Mouse (Mus musculus): ENCODE results near the gene Ank2. TPM values are rescaled to one million over a fixed set of nuclear protein-coding genes. Genes with fewer than 3 reads are reported as not detected.
A peak's percentile ranks its signal among the peaks of the same experiment; 100 is the strongest.

Gene Ank2
- polyA plus RNA-seq, 1 experiment from 2014 or later: 32.2 TPM

- no peaks in the 10 kb centered on the region for H3K27me3 ChIP-seq (replicated peaks; ENCODE audit: low read depth, poor library complexity, severe bottlenecking)
- 78% methylated on average over 1 of the region's 1 CpGs for WGBS
- no peak overlapping the region for H3K27ac ChIP-seq (replicated peaks)
- H3K4me1 ChIP-seq: peaks cover 8% of the 10 kb centered on the region
- H3K9me3 ChIP-seq: no peaks in the 10 kb centered on the region
- 0 out of 2 replicates have a peak, but pooled peaks cover 6% of the 10 kb centered on the region for H3K36me3 ChIP-seq (replicated peaks)
- no peak for DNase-seq (ENCODE audit: low spot score)
- H3K4me3 ChIP-seq: no peak overlapping the region
These were observed 479.0 kb downstream of the Ank2 start for GRCm38 (mm10) chr3:127020167-127020566.

- WGBS: 84% methylated on average over 3 of the region's 3 CpGs
- Histone ChIP-seq H3K27me3 (replicated peaks; ENCODE audit: low read depth, poor library complexity, severe bottlenecking) (no peaks in the 10 kb centered on the region), H3K27ac (replicated peaks) (no peak overlapping the region; the same call in 1 of the 2 replicates), H3K36me3 (replicated peaks) (0 out of 2 replicates have a peak, but pooled peaks cover 6% of the 10 kb centered on the region), H3K9me3 (no peaks in the 10 kb centered on the region), H3K4me1 (peaks cover 8% of the 10 kb centered on the region), H3K4me3 (no peak overlapping the region)
- no peak for DNase-seq (ENCODE audit: low spot score)
These were observed 479.4 kb downstream of the Ank2 start for GRCm38 (mm10) chr3:127019728-127020127.

GRCm38 (mm10) chr3:127019109-127019508, 480.0 kb downstream of the Ank2 start:
- DNase-seq (ENCODE audit: low spot score): peak; percentile 23
- WGBS: 45% methylated on average over 6 of the region's 6 CpGs
- no peaks in the 10 kb centered on the region for H3K27me3 ChIP-seq (replicated peaks; ENCODE audit: low read depth, poor library complexity, severe bottlenecking)

GRCm38 (mm10) chr3:127017523-127017922, 481.6 kb downstream of the Ank2 start:
- no peaks in the 10 kb centered on the region for H3K27me3 ChIP-seq (replicated peaks; ENCODE audit: low read depth, poor library complexity, severe bottlenecking)
- 0 out of 2 replicates have a peak, but pooled peaks cover 6% of the 10 kb centered on the region for H3K36me3 ChIP-seq (replicated peaks)
- no peak overlapping the region for H3K27ac ChIP-seq (replicated peaks)
- peaks cover 8% of the 10 kb centered on the region for H3K4me1 ChIP-seq
- 79% methylated on average over 3 of the region's 3 CpGs for WGBS
- no peak overlapping the region for H3K4me3 ChIP-seq
- no peaks in the 10 kb centered on the region for H3K9me3 ChIP-seq
- no peak for DNase-seq (ENCODE audit: low spot score)

More at GRCm38 (mm10) chr3:127019109-127019508, 480.0 kb downstream of the Ank2 start:
- Histone ChIP-seq H3K36me3 (replicated peaks) (0 out of 2 replicates have a peak, but pooled peaks cover 6% of the 10 kb centered on the region), H3K4me3 (no peak overlapping the region), H3K9me3 (no peaks in the 10 kb centered on the region), H3K27ac (replicated peaks) (no peak overlapping the region; the same call in 1 of the 2 replicates), H3K4me1 (peaks cover 8% of the 10 kb centered on the region)

- H3K4me1 ChIP-seq: peaks cover 8% of the 10 kb centered on the region
- H3K4me3 ChIP-seq: no peak overlapping the region
- H3K9me3 ChIP-seq: no peaks in the 10 kb centered on the region
- no peak overlapping the region for H3K27ac ChIP-seq (replicated peaks)
- DNase-seq (ENCODE audit: low spot score): no peak
- WGBS: 92% methylated on average over 6 of the region's 6 CpGs
- no peaks in the 10 kb centered on the region for H3K27me3 ChIP-seq (replicated peaks; ENCODE audit: low read depth, poor library complexity, severe bottlenecking)
- H3K36me3 ChIP-seq (replicated peaks): peaks cover 8% of the 10 kb centered on the region; the same call in 1 of the 2 replicates
These were observed 483.6 kb downstream of the Ank2 start for GRCm38 (mm10) chr3:127015596-127015995.

- Histone ChIP-seq H3K27ac (replicated peaks) (no peak overlapping the region), H3K36me3 (replicated peaks) (peaks cover 12% of the 10 kb centered on the region; the same call in 1 of the 2 replicates), H3K9me3 (no peaks in the 10 kb centered on the region), H3K4me1 (peaks cover 8% of the 10 kb centered on the region), H3K4me3 (no peak overlapping the region), H3K27me3 (replicated peaks; ENCODE audit: low read depth, poor library complexity, severe bottlenecking) (no peaks in the 10 kb centered on the region)
- no peak for DNase-seq (ENCODE audit: low spot score)
- 79% methylated on average over 6 of the region's 6 CpGs for WGBS
These were observed 484.0 kb downstream of the Ank2 start for GRCm38 (mm10) chr3:127015175-127015574.

- Histone ChIP-seq H3K4me3 (no peak overlapping the region), H3K27me3 (replicated peaks; ENCODE audit: low read depth, poor library complexity, severe bottlenecking) (no peaks in the 10 kb centered on the region), H3K4me1 (peaks cover 2% of the 10 kb centered on the region), H3K27ac (replicated peaks) (no peak overlapping the region), H3K36me3 (replicated peaks) (peaks cover 12% of the 10 kb centered on the region; the same call in 1 of the 2 replicates), H3K9me3 (no peaks in the 10 kb centered on the region)
- 89% methylated on average over 4 of the region's 4 CpGs for WGBS
- DNase-seq (ENCODE audit: low spot score): no peak
These were observed 485.2 kb downstream of the Ank2 start for GRCm38 (mm10) chr3:127013976-127014375.

- 58% methylated on average over 8 of the region's 8 CpGs for WGBS
- Histone ChIP-seq H3K36me3 (replicated peaks) (peaks cover 18% of the 10 kb centered on the region; the same call in 1 of the 2 replicates), H3K9me3 (no peaks in the 10 kb centered on the region), H3K4me1 (no peaks in the 10 kb centered on the region), H3K27ac (replicated peaks) (no peak overlapping the region), H3K27me3 (replicated peaks; ENCODE audit: low read depth, poor library complexity, severe bottlenecking) (no peaks in the 10 kb centered on the region), H3K4me3 (no peak overlapping the region)
- peak; percentile 43 for DNase-seq (ENCODE audit: low spot score)
These were observed 486.6 kb downstream of the Ank2 start for GRCm38 (mm10) chr3:127012525-127012924.

- 87% methylated on average over 9 of the region's 9 CpGs for WGBS
- Histone ChIP-seq H3K9me3 (no peaks in the 10 kb centered on the region), H3K4me1 (no peaks in the 10 kb centered on the region), H3K36me3 (replicated peaks) (peaks cover 13% of the 10 kb centered on the region; the same call in 1 of the 2 replicates), H3K4me3 (no peak overlapping the region), H3K27ac (replicated peaks) (no peak overlapping the region), H3K27me3 (replicated peaks; ENCODE audit: low read depth, poor library complexity, severe bottlenecking) (no peaks in the 10 kb centered on the region)
- DNase-seq (ENCODE audit: low spot score): no peak
These were observed 493.1 kb downstream of the Ank2 start for GRCm38 (mm10) chr3:127005898-127006673.

GRCm38 (mm10) chr3:127004860-127005633, 494.1 kb downstream of the Ank2 start:
- Histone ChIP-seq H3K9me3 (no peaks in the 10 kb centered on the region), H3K36me3 (replicated peaks) (peaks cover 7% of the 10 kb centered on the region; the same call in 1 of the 2 replicates), H3K4me1 (no peaks in the 10 kb centered on the region), H3K4me3 (no peak overlapping the region), H3K27ac (replicated peaks) (no peak overlapping the region), H3K27me3 (replicated peaks; ENCODE audit: low read depth, poor library complexity, severe bottlenecking) (no peaks in the 10 kb centered on the region)
- WGBS: 78% methylated on average over 9 of the region's 9 CpGs
- no peak for DNase-seq (ENCODE audit: low spot score)

GRCm38 (mm10) chr3:127003946-127004345, 495.2 kb downstream of the Ank2 start:
- Histone ChIP-seq H3K4me1 (peaks cover 3% of the 10 kb centered on the region), H3K27ac (replicated peaks) (no peak overlapping the region), H3K9me3 (no peaks in the 10 kb centered on the region), H3K36me3 (replicated peaks) (peaks cover 7% of the 10 kb centered on the region; the same call in 1 of the 2 replicates), H3K27me3 (replicated peaks; ENCODE audit: low read depth, poor library complexity, severe bottlenecking) (no peaks in the 10 kb centered on the region), H3K4me3 (no peak overlapping the region)
- DNase-seq (ENCODE audit: low spot score): no peak
- 93% methylated on average over 11 of the region's 11 CpGs for WGBS

GRCm38 (mm10) chr3:126998742-126999112, 500.4 kb downstream of the Ank2 start:
- 5% methylated on average over 8 of the region's 8 CpGs for WGBS
- Histone ChIP-seq H3K27ac (replicated peaks) (peak overlapping the region; percentile 84), H3K27me3 (replicated peaks; ENCODE audit: low read depth, poor library complexity, severe bottlenecking) (no peaks in the 10 kb centered on the region), H3K36me3 (replicated peaks) (no peaks in the 10 kb centered on the region), H3K9me3 (no peaks in the 10 kb centered on the region), H3K4me3 (peak overlapping the region; percentile 53), H3K4me1 (peaks cover 25% of the 10 kb centered on the region)
- DNase-seq (ENCODE audit: low spot score): no peak
